Mouse (Mus musculus): ENCODE data around the gene Mipol1. TPM values are rescaled to one million over a fixed set of nuclear protein-coding genes. Genes with fewer than 3 reads are reported as not detected.
"Not testable (repeated sequence)": the region's sequence is repeated elsewhere in the genome, so short reads cannot be mapped to it uniquely, and the experiment has no call there.

Mipol1 gene
- polyA plus RNA-seq, 1 experiment from 2014 or later: 8.4 TPM

- WGBS: 38% methylated on average over 10 of the region's 10 CpGs
- DNase-seq (ENCODE audit: low spot score) (no peak), ATAC-seq (ENCODE audit: low FRiP score) (no peak)
- Histone ChIP-seq H3K4me2 (replicated peaks; ENCODE audit: low read depth, low read length) (peak within 1 kb of the TSS; percentile 66), H3K9ac (ENCODE audit: low read depth, low read length) (peak within 1 kb of the TSS; percentile 46; the same call in 1 of the 2 replicates), H3K4me3 (ENCODE audit: low read depth, low read length) (peak within 1 kb of the TSS; percentile 41), H3K9me3 (ENCODE audit: control insufficient read depth, low read length) (no peaks in the 10 kb centered on the region), H3K27me3 (ENCODE audit: control insufficient read depth, insufficient read depth, low read length) (0 out of 2 replicates have a peak, but pooled peaks cover 2% of the 10 kb centered on the region), H3K27ac (ENCODE audit: low read depth, low read length) (no peak within 1 kb of the TSS), H3K4me1 (replicated peaks; ENCODE audit: control insufficient read depth, insufficient read depth, low read length) (no peaks in the 10 kb centered on the region), H3K36me3 (ENCODE audit: control insufficient read depth, insufficient read depth, low read length) (no peaks in the 10 kb centered on the region)
Observed at GRCm38 (mm10) chr12:57197363-57198026, 32.7 kb upstream of the Mipol1 start, which contains the start of gene Slc25a21. Gene Slc25a21, minus strand, starts transcription at chr12:57197472.

GRCm38 (mm10) chr12:57198269-57198668 lies 32.0 kb upstream of the Mipol1 start:
- no peaks in the 10 kb centered on the region for H3K9me3 ChIP-seq (ENCODE audit: control insufficient read depth, low read length)
- ATAC-seq (ENCODE audit: low FRiP score): peak; percentile 34; the same call in 1 of the 2 replicates
- H3K36me3 ChIP-seq (ENCODE audit: control insufficient read depth, insufficient read depth, low read length): no peaks in the 10 kb centered on the region
- no peak overlapping the region for H3K27ac ChIP-seq (ENCODE audit: low read depth, low read length)
- H3K4me3 ChIP-seq (ENCODE audit: low read depth, low read length): no peak overlapping the region
- H3K27me3 ChIP-seq (ENCODE audit: control insufficient read depth, insufficient read depth, low read length): 0 out of 2 replicates have a peak, but pooled peaks cover 2% of the 10 kb centered on the region
- H3K4me2 ChIP-seq (replicated peaks; ENCODE audit: low read depth, low read length): no peak overlapping the region
- H3K4me1 ChIP-seq (replicated peaks; ENCODE audit: control insufficient read depth, insufficient read depth, low read length): no peaks in the 10 kb centered on the region
- DNase-seq (ENCODE audit: low spot score): no peak
- H3K9ac ChIP-seq (ENCODE audit: low read depth, low read length): no peak overlapping the region

DNA sequence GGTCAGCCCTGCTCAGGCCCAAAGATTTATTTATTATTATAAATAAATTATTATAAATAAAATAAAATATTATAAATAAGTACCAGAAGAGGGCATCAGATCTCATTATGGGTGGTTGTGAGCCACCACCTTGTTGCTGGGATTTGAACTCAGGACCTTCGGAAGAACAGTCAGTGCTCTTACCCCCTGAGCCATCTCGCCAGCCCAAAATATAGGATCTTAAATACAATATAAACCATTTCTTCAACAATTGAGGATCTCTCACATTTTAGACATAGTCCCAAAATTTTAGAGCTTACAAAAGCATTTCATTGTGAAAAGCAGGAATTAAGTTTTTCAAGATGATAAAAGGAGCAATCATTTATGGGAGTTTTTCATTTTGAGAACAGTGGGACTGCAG lies 30.8 kb upstream of the Mipol1 start:
- DNase-seq (ENCODE audit: low spot score) (no peak), ATAC-seq (ENCODE audit: low FRiP score) (no peak)
- Histone ChIP-seq H3K4me2 (replicated peaks; ENCODE audit: low read depth, low read length) (no peak overlapping the region), H3K27me3 (ENCODE audit: control insufficient read depth, insufficient read depth, low read length) (0 out of 2 replicates have a peak, but pooled peaks cover 2% of the 10 kb centered on the region), H3K9me3 (ENCODE audit: control insufficient read depth, low read length) (no peaks in the 10 kb centered on the region), H3K9ac (ENCODE audit: low read depth, low read length) (no peak overlapping the region), H3K27ac (ENCODE audit: low read depth, low read length) (no peak overlapping the region), H3K4me3 (ENCODE audit: low read depth, low read length) (no peak overlapping the region), H3K36me3 (ENCODE audit: control insufficient read depth, insufficient read depth, low read length) (no peaks in the 10 kb centered on the region), H3K4me1 (replicated peaks; ENCODE audit: control insufficient read depth, insufficient read depth, low read length) (no peaks in the 10 kb centered on the region)
- 83% methylated on average over 2 of the region's 2 CpGs for WGBS

DNA sequence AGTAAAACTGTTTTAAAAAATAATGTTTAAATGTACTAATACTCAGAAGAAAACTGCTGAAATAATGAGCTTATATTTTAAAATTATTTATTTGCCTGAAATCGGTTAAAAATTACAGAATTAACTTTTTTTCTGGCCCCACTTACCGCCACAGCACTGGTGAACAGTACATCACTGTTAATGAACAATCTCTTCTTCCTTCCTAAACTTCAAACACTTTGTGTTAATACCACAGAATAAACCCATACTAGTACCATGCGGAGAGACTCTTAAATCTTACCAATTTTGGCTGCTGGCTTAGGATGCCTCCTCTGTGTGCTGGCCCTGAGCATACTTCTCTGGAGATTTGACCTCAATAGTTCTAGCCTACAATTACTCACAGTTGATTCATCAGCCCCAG lies 28.3 kb upstream of the Mipol1 start:
- Histone ChIP-seq H3K36me3 (ENCODE audit: control insufficient read depth, insufficient read depth, low read length) (no peaks in the 10 kb centered on the region), H3K4me1 (replicated peaks; ENCODE audit: control insufficient read depth, insufficient read depth, low read length) (no peaks in the 10 kb centered on the region), H3K27ac (ENCODE audit: low read depth, low read length) (no peak overlapping the region), H3K4me3 (ENCODE audit: low read depth, low read length) (no peak overlapping the region), H3K27me3 (ENCODE audit: control insufficient read depth, insufficient read depth, low read length) (no peaks in the 10 kb centered on the region), H3K9ac (ENCODE audit: low read depth, low read length) (no peak overlapping the region), H3K9me3 (ENCODE audit: control insufficient read depth, low read length) (no peaks in the 10 kb centered on the region), H3K4me2 (replicated peaks; ENCODE audit: low read depth, low read length) (no peak overlapping the region)
- WGBS: 92% methylated on average over 3 of the region's 3 CpGs
- ATAC-seq (ENCODE audit: low FRiP score) (no peak), DNase-seq (ENCODE audit: low spot score) (no peak)

DNA sequence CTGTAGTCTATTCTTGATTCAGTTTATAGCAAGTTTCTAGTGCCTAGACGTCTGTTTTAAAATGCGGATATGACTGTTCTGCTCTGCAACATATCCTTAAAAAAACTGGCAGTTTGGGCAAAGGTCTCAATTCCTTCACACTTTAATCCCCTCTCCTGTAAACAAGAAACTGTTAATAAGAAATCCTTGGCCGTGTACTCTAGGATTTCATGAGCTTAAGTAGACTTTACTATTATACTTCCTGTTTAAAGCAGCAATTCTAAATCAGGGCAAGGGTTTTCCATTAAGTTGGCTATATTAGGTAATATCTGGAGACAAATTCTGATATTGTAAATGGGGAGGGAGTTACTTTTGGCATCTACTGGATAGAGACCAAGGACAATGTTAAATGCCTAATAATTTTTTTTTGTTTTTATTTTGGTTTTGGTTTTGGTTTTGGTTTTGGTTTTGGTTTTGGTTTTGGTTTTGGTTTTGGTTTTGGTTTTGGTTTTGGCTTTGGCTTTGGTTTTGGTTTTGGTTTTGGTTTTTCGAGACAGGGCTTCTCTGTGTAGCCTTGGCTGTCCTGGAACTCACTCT lies 25.9 kb upstream of the Mipol1 start:
- Histone ChIP-seq H3K4me2 (replicated peaks; ENCODE audit: low read depth, low read length) (no peak overlapping the region), H3K9ac (ENCODE audit: low read depth, low read length) (no peak overlapping the region), H3K4me3 (ENCODE audit: low read depth, low read length) (no peak overlapping the region), H3K4me1 (replicated peaks; ENCODE audit: control insufficient read depth, insufficient read depth, low read length) (no peaks in the 10 kb centered on the region), H3K27ac (ENCODE audit: low read depth, low read length) (no peak overlapping the region), H3K9me3 (ENCODE audit: control insufficient read depth, low read length) (no peaks in the 10 kb centered on the region), H3K36me3 (ENCODE audit: control insufficient read depth, insufficient read depth, low read length) (no peaks in the 10 kb centered on the region), H3K27me3 (ENCODE audit: control insufficient read depth, insufficient read depth, low read length) (no peaks in the 10 kb centered on the region)
- ATAC-seq (ENCODE audit: low FRiP score) (no peak), DNase-seq (ENCODE audit: low spot score) (no peak)
- WGBS: 94% methylated on average over 4 of the region's 4 CpGs

GRCm38 (mm10) chr12:57211353-57212311 lies 18.6 kb upstream of the Mipol1 start:
- no peaks in the 10 kb centered on the region for H3K4me1 ChIP-seq (replicated peaks; ENCODE audit: control insufficient read depth, insufficient read depth, low read length)
- H3K27me3 ChIP-seq (ENCODE audit: control insufficient read depth, insufficient read depth, low read length): no peaks in the 10 kb centered on the region
- WGBS: 6% methylated on average over 30 of the region's 30 CpGs
- no peaks in the 10 kb centered on the region for H3K36me3 ChIP-seq (ENCODE audit: control insufficient read depth, insufficient read depth, low read length)
- H3K4me2 ChIP-seq (replicated peaks; ENCODE audit: low read depth, low read length): peak overlapping the region; percentile 73
- no peaks in the 10 kb centered on the region for H3K9me3 ChIP-seq (ENCODE audit: control insufficient read depth, low read length)
- H3K27ac ChIP-seq (ENCODE audit: low read depth, low read length): no peak overlapping the region
- H3K9ac ChIP-seq (ENCODE audit: low read depth, low read length): peak overlapping the region; percentile 72
- H3K4me3 ChIP-seq (ENCODE audit: low read depth, low read length): peak overlapping the region; percentile 45
- ATAC-seq (ENCODE audit: low FRiP score): peak; percentile 84
- DNase-seq (ENCODE audit: low spot score): peak; percentile 61

DNA sequence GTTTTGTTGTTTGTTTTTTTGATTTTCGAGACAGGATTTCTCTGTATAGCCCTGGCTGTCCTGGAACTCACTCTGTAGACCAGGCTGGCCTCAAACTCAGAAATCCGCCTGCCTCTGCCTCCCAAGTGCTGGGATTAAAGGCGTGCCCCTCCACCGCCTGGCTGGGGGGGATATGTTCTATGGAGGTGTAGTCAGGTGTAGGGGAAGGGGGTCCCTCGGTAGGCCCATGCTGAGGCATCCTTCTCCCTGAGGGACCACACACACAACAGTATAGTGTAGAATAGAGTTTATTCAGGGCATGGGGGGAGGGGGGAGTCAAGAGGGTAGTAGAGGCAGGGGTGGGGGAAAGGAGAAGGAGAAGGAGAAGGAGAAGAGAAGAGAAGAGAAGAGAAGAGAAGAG lies 17.8 kb upstream of the Mipol1 start:
- not testable (repeated sequence) for H3K4me2 ChIP-seq (replicated peaks; ENCODE audit: low read depth, low read length); H3K36me3 ChIP-seq (ENCODE audit: control insufficient read depth, insufficient read depth, low read length); H3K4me1 ChIP-seq (replicated peaks; ENCODE audit: control insufficient read depth, insufficient read depth, low read length); H3K27ac ChIP-seq (ENCODE audit: low read depth, low read length); H3K9me3 ChIP-seq (ENCODE audit: control insufficient read depth, low read length); DNase-seq (ENCODE audit: low spot score); H3K9ac ChIP-seq (ENCODE audit: low read depth, low read length); H3K4me3 ChIP-seq (ENCODE audit: low read depth, low read length); H3K27me3 ChIP-seq (ENCODE audit: control insufficient read depth, insufficient read depth, low read length)
- 79% methylated on average over 5 of the region's 5 CpGs for WGBS
- ATAC-seq (ENCODE audit: low FRiP score): peak; percentile 41

- no peaks in the 10 kb centered on the region for H3K27me3 ChIP-seq (ENCODE audit: control insufficient read depth, insufficient read depth, low read length)
- no peak for ATAC-seq (ENCODE audit: low FRiP score)
- no peak overlapping the region for H3K4me2 ChIP-seq (replicated peaks; ENCODE audit: low read depth, low read length)
- no peak overlapping the region for H3K9ac ChIP-seq (ENCODE audit: low read depth, low read length)
- H3K36me3 ChIP-seq (ENCODE audit: control insufficient read depth, insufficient read depth, low read length): no peaks in the 10 kb centered on the region
- WGBS: 86% methylated on average over 9 of the region's 9 CpGs
- H3K9me3 ChIP-seq (ENCODE audit: control insufficient read depth, low read length): no peaks in the 10 kb centered on the region
- peaks cover 2% of the 10 kb centered on the region; the same call in 1 of the 2 replicates for H3K4me1 ChIP-seq (replicated peaks; ENCODE audit: control insufficient read depth, insufficient read depth, low read length)
- DNase-seq (ENCODE audit: low spot score): no peak
- no peak overlapping the region for H3K4me3 ChIP-seq (ENCODE audit: low read depth, low read length)
- H3K27ac ChIP-seq (ENCODE audit: low read depth, low read length): no peak overlapping the region
Observed at GRCm38 (mm10) chr12:57226411-57226810, 3.8 kb upstream of the Mipol1 start.
